Mouse (Mus musculus) embryonic facial prominence, embryonic 11.5 days (tissue): Measurements from ENCODE around the gene Cys1. TPM values are rescaled to one million over a fixed set of nuclear protein-coding genes. Genes with fewer than 3 reads are reported as not detected.
A peak's percentile ranks its signal among the peaks of the same experiment; 100 is the strongest.

ENCODE experiments used
- ATAC-seq: fragments of 200-750 bp; cut with Nextera tagmentation; replicated peaks from 2 replicates; pipeline ENCODE4 v1.8.0; 2017; ENCODE audit warnings: low read depth; ENCODE audit not compliant: insufficient number of reproducible peaks, low FRiP score, low TSS enrichment
- DNase-seq: peaks from one replicate; pipeline ENCODE4 v3.0.0-alpha.2; 2015; ENCODE audit warnings: low spot score
- H3K27ac ChIP-seq: fragments of 300-500 bp; sonication (generic); replicated peaks from 2 replicates; pipeline ENCODE4 v1.5.1; 2014; ENCODE audit warnings: mild to moderate bottlenecking, low read depth, low read length, control low read depth
- H3K27me3 ChIP-seq: fragments of 300-500 bp; sonication (generic); 2 replicates; pipeline ENCODE4 v1.6.1; 2014; ENCODE audit warnings: mild to moderate bottlenecking, low read length, moderate library complexity, mixed read lengths; ENCODE audit not compliant: control insufficient read depth, insufficient read depth
- H3K36me3 ChIP-seq: fragments of 300-500 bp; sonication (generic); replicated peaks from 2 replicates; pipeline ENCODE4 v1.6.1; 2014; ENCODE audit warnings: low read depth, mild to moderate bottlenecking, low read length, moderate library complexity, mixed read lengths; ENCODE audit not compliant: control insufficient read depth, insufficient read depth
- H3K4me1 ChIP-seq: fragments of 300-500 bp; sonication (generic); 2 replicates; pipeline ENCODE4 v1.6.1; 2014; ENCODE audit warnings: low read length, mixed read lengths; ENCODE audit not compliant: control insufficient read depth, insufficient read depth
- H3K4me2 ChIP-seq: fragments of 300-500 bp; sonication (generic); 2 replicates; pipeline ENCODE4 v1.6.1; 2014; ENCODE audit warnings: low read depth, mild to moderate bottlenecking, control low read depth, low read length, moderate library complexity
- H3K4me3 ChIP-seq: fragments of 300-500 bp; sonication (generic); 2 replicates; pipeline ENCODE4 v1.5.1; 2014; ENCODE audit warnings: low read depth, low read length, control low read depth
- H3K9ac ChIP-seq: fragments of 300-500 bp; sonication (generic); replicated peaks from 2 replicates; pipeline ENCODE4 v1.6.1; 2014; ENCODE audit warnings: mild to moderate bottlenecking, control low read depth, low read length
- H3K9me3 ChIP-seq: fragments of 300-500 bp; sonication (generic); replicated peaks from 2 replicates; pipeline ENCODE4 v1.6.1; 2016; ENCODE audit warnings: mild to moderate bottlenecking, low read length, inconsistent platforms, mixed read lengths; ENCODE audit not compliant: control insufficient read depth
- WGBS: fragments of 180-500 bp; shearing (Covaris S2); extraction: QIAGEN DNeasy Blood & Tissue Kit; methylation state at CpG from one replicate; pipeline ENCODE4 v1.1.7; 2014; 5-methylcytosine and 5-hydroxymethylcytosine counted together
- polyA plus RNA-seq: library from polyadenylated mRNA; unstranded; fragments of >200 nt; fragmentation: Nextera tagmentation; extraction: Ambion mirVana; gene quantifications from 2 replicates; pipeline ENCODE4 v1.2.1, GENCODE M21; 2014

Cys1 gene
- polyA plus RNA-seq, 1 experiment from 2014 or later, result 0.94 TPM

DNA sequence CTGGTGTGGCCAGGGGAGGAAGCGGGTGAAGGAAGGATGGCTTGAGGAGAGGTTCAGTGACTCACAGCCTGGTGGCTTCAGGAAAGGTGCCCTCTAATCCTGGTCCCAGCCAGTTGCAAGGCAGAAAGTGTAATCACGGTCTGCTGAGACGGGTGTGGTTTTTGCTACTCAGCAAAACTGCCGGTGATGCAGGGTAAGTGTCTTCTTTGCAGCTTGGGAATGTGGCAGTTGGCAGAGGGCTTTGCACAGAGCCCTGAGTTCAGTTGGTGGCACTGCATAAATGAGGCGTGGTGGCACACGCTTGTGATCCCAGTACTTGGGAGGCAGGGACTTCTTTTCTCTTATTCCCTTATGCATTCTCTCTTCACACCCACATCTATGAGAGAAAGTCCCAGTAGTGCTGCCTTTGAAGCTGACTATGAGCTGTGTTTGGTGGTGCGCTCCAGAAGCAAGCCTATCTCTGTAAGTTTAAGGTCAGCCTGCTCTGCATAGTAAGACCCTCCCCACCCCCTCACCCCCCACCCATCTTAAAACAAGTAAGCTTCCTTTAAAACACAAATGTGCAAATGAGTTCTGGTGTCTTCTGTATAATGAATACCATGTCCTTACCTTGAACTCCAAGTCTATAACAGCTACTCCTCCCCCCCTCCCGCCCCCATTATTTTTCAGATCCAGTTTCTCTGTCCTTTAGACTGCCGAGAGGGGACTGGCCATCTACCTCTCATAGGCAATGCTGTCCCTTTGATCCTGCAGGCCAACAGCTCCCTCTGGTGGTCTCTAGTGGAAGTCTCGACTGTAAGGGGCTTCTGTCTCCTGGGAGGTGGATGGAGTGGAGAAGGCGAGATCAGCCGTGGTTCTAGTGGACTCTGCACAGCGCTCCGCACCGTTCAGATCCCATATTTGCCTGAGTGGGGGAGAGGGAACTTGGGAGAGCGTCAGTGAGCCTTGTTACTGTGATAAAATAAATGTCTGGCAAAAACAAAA lies 15.2 kb upstream of the Cys1 start:
- ATAC-seq, result peak; percentile 89
- Histone ChIP-seq H3K4me2 (no peak overlapping the region), H3K27me3 (no peaks in the 10 kb centered on the region), H3K4me3 (no peak overlapping the region), H3K4me1 (no peaks in the 10 kb centered on the region), H3K9me3 (no peaks in the 10 kb centered on the region), H3K9ac (no peak overlapping the region), H3K36me3 (no peaks in the 10 kb centered on the region), H3K27ac (no peak overlapping the region)
- peak; percentile 91 for DNase-seq
- WGBS, result 42% methylated on average over 16 of the region's 16 CpGs

GRCm38 (mm10) chr12:24690351-24690750 lies 8.7 kb upstream of the Cys1 start:
- Histone ChIP-seq H3K36me3 (no peaks in the 10 kb centered on the region), H3K9ac (no peak overlapping the region), H3K4me2 (no peak overlapping the region), H3K27ac (no peak overlapping the region), H3K4me1 (no peaks in the 10 kb centered on the region), H3K9me3 (no peaks in the 10 kb centered on the region), H3K27me3 (no peaks in the 10 kb centered on the region), H3K4me3 (no peak overlapping the region)
- no peak for ATAC-seq
- no peak for DNase-seq
- WGBS, result 88% methylated on average over 3 of the region's 3 CpGs

GRCm38 (mm10) chr12:24686696-24687346 lies 5.2 kb upstream of the Cys1 start:
- Histone ChIP-seq H3K9ac (no peak overlapping the region), H3K27me3 (peaks cover 4% of the 10 kb centered on the region), H3K4me3 (no peak overlapping the region), H3K36me3 (no peaks in the 10 kb centered on the region), H3K4me2 (no peak overlapping the region), H3K4me1 (no peaks in the 10 kb centered on the region), H3K9me3 (no peaks in the 10 kb centered on the region), H3K27ac (no peak overlapping the region)
- ATAC-seq (no peak), DNase-seq (no peak)
- 79% methylated on average over 11 of the region's 11 CpGs for WGBS

GRCm38 (mm10) chr12:24686038-24686695 lies 4.6 kb upstream of the Cys1 start:
- H3K27ac ChIP-seq, result no peak overlapping the region
- DNase-seq (no peak), ATAC-seq (no peak)
- H3K4me3 ChIP-seq, result no peak overlapping the region
- no peaks in the 10 kb centered on the region for H3K36me3 ChIP-seq
- no peaks in the 10 kb centered on the region for H3K4me1 ChIP-seq
- H3K27me3 ChIP-seq, result peaks cover 10% of the 10 kb centered on the region
- H3K9ac ChIP-seq, result no peak overlapping the region
- no peak overlapping the region for H3K4me2 ChIP-seq
- WGBS, result 79% methylated on average over 6 of the region's 6 CpGs
- H3K9me3 ChIP-seq, result no peaks in the 10 kb centered on the region

DNA sequence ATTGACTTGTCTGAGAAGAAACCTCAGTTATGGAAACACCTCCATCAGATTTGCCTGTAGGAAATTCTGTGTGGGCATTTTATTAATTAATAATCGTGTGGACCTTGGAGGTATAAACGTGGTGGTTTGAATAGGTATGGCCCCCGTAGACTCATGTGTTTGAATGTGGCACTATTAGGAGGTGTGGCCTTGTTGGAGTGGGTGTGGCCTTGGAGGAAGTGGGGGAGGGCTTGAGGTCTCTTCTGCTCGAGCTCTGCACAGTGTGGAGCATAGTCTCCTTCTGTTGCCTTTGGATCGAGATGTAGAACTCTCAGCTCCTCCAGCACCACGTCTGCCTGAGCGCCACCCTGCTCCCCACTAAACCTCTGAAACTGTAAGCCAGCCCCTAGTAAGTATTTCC lies 1.8 kb upstream of the Cys1 start:
- H3K9ac ChIP-seq, result no peak overlapping the region

DNA sequence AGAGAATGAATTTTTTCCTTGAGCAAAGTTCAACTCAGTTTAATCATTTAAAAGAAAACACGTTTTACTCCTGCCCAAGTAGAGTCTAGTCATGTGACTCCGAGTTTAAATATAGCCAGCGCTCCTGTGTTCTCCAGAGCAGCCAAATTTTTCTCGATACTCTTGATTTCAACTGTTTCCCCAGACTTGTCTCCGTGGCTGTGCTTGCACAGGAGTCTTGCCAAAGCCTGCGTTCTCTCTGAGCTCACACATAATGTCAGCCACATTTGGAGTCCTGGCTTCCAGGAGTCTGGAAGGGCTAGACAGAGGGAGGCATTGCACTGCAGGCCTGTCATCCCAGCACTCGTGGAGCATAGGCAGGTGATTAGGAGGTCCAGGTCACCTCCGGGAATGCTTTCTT lies 950 bp upstream of the Cys1 start:
- DNase-seq, result no peak
- Histone ChIP-seq H3K9me3 (no peaks in the 10 kb centered on the region), H3K4me3 (no peak overlapping the region), H3K27ac (no peak overlapping the region), H3K4me1 (no peaks in the 10 kb centered on the region), H3K9ac (no peak overlapping the region), H3K4me2 (no peak overlapping the region), H3K36me3 (no peaks in the 10 kb centered on the region), H3K27me3 (peaks cover 15% of the 10 kb centered on the region)
- no peak for ATAC-seq
- WGBS, result 44% methylated on average over 8 of the region's 8 CpGs

More for the DNA sequence above, 1.8 kb upstream of the Cys1 start:
- Histone ChIP-seq H3K4me3 (no peak overlapping the region), H3K27ac (no peak overlapping the region), H3K4me2 (no peak overlapping the region), H3K36me3 (no peaks in the 10 kb centered on the region), H3K9me3 (no peaks in the 10 kb centered on the region), H3K4me1 (no peaks in the 10 kb centered on the region), H3K27me3 (peaks cover 15% of the 10 kb centered on the region)
- ATAC-seq, result no peak
- WGBS, result 62% methylated on average over 7 of the region's 7 CpGs
- no peak for DNase-seq

GRCm38 (mm10) chr12:24680492-24681285 lies 924 bp downstream of the Cys1 start:
- Histone ChIP-seq H3K4me3 (peak overlapping the region; percentile 47), H3K4me1 (no peaks in the 10 kb centered on the region), H3K9me3 (no peaks in the 10 kb centered on the region), H3K36me3 (no peaks in the 10 kb centered on the region), H3K27ac (no peak overlapping the region), H3K9ac (peak overlapping the region; percentile 71), H3K27me3 (peaks cover 15% of the 10 kb centered on the region), H3K4me2 (peak overlapping the region; percentile 71)
- WGBS, result under 1% methylated on average over 52 of the region's 61 CpGs
- DNase-seq (peak; percentile 58), ATAC-seq (peak; percentile 82)
